Mouse (Mus musculus) retina, postnatal 1 day (tissue): ENCODE data around the gene Arhgef16.

Source experiments
- DNase-seq: peaks from one replicate; pipeline ENCODE4 v3.0.0-alpha.2; 2012

The Arhgef16 gene

DNA sequence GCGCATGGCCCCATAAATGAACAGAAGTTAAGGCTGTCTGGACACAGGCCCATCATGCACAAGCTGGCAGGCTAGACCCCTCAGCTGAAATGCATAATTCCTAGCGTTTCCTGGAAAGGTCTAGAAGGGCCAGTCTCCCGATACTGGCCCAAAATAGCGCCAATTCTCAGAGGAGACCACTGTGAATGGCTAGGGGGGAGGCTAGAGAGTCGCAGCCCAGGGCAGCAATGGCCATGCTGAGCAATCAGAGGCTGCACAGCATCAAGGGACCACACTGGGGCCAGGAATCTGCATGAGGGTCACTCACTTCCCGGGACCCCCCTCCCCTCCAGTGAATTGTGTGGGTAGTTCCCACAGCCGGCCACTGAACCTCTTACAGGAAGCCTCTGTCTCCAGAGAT, 17.8 kb downstream of the Arhgef16 start:
- DNase-seq = no peak

DNA sequence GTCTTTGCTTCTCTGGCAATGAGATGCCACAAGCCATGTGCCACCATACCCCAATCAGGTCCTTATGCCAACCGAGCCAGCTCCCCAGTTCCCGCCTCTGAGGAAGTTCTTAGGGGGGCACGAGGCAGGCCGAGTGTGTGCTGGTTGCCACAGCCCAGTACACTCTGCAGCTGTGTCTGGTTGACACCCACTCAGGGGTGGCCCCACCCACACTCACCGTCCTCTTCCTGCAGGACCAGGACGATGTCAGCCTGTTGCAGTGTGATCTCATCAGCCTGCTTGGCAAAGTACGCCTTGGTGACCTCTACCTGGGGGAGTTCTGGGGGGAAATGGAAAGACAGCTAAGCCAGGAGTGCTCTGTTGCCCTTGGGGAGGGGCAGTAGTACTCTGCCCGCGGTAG, 22.0 kb downstream of the Arhgef16 start:
- DNase-seq = no peak

DNA sequence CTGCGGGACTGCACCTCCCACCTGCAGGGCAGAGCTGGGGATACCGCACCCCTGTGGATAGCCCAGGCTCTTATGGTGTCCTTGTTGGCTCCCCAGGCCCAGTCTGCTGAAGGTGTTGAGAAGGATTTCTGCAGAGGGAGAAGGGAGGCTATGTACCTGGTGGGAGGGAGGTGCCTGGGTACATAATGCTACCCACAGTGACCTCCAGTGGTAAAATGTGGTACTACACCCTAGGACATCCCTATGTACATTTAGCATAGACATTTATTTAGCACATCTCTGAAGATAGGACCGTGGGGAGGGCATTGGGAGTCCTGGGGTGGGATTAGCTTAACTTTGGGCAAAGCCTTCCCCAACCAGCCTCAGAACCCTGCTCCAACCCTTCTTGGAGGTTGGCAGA, 28.5 kb downstream of the Arhgef16 start:
- DNase-seq = peak; percentile 75

DNA sequence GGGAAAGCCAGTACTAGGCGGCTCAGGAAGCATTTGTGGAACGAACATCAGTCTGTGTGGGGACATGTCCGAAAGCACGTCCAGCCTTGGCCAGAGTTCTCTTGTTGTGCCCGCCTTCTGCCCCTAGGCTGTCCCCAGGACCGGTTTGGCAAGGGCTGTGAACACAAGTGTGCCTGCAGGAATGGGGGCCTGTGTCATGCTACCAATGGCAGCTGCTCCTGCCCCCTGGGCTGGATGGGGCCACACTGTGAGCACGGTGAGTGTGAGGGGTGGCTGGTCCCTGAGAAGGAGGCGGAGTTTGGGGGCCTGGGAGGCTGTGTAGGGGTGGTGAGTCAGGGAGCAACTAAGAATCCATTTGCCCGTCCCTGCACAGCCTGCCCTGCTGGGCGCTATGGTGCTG, 32.0 kb downstream of the Arhgef16 start:
- no peak for DNase-seq

DNA sequence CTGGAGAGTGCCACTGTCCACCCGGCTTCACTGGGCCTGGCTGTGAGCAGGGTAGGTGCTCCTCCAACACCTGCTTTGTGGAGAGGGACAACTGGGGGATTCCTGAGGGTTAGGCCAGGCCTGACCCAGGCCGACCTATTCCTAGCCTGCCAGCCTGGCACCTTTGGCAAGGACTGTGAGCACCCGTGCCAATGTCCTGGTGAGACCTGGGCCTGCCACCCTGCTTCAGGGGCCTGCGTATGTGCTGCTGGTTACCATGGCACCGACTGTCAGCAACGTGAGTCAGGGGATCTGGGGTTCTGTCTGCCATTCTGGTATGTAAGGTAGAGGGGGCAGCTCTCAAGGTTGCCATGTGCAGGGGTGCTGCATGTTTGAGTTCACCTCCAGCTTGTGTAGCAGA, 34.0 kb downstream of the Arhgef16 start:
- no peak for DNase-seq

DNA sequence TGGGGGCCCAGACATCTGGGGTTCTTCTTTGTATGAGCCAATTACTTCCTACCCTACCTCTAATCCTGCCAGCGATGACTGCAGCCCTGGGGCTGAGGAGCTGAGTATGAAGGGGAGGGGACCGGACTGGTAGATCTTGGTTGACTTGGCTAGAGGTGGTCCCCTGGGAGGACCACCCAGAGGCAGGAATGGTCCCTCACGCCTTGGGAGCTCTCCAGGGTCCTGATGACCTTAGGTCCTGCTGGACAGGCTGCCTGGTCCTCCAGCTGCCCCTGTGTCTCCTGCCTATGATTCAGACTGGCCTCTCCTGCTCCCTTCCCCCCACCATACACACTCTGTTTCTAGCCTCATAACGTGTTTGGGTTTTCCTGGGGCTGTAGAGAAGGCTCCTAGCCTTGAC, 39.4 kb downstream of the Arhgef16 start:
- peak; percentile 34 for DNase-seq

DNA sequence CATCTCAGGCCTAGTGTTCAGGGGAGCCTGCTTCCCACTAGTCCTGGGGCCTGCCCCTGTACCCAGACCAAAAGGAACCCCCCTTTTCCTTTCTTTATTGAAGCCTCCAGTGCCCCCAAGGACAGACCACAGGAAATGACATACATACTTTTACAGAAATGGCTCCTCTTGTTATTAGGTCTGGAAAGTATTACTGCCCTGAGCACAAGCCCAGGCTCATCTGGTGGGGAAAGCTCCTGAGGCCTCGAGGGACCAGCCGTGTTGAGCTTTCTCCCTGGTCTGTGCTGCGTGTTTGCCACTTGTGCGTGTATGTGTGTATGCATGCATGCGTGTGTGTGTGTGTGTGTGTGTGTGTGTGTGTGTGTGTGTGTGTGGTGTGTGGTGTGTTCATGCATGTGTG, 40.7 kb downstream of the Arhgef16 start:
- DNase-seq = no peak

DNA sequence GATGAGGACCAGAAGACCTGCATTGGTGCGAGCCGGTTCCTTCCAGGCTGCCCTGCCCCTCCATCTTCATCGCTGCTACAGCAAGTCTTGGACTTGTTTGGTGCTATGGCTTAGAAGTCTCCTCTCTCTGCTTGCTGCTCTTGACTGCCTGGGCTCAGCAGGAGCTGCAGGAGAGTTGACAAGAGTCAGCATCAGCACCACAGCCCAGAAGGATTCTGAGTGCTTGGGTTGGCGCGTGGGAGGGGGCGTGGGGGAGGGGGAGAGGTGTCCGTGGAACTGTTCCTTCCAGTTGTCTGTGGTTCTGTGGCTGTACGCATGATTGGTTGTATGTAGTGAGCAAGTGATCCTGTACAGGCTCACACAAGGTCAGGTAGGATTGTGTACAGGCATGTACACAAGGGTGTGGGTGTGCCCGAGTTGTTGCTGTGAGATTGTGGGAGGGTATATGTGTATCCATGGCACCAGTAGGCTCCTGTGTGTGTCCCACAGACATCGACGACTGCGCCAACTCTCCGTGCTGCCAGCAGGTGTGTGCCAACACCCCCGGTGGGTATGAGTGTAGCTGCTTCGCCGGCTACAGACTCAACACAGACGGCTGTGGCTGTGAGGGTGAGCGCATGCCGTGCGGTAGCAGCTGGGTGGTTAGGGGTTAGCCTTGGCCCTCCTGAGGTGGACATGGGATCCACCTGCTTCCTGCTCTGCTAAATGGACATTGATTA, 48.8 kb downstream of the Arhgef16 start:
- no peak for DNase-seq

DNA sequence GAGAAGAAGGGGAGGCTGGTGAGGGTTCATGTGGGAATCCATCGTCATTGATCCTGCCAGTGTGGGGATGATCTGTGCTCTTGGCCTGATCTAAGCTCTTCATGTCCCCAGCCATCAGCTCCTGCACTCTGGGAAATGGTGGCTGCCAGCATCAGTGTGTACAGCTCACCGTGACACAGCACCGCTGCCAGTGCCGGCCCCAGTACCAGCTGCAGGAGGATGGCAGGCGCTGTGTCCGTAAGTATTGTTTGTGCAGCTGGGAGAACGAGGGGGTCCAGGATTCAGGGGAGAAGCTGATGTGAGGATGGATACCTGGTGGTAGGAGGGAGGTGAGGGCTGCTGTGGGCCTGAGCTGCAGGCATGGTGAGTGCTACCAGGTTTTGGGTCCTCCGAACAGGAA, 52.2 kb downstream of the Arhgef16 start:
- DNase-seq = no peak

DNA sequence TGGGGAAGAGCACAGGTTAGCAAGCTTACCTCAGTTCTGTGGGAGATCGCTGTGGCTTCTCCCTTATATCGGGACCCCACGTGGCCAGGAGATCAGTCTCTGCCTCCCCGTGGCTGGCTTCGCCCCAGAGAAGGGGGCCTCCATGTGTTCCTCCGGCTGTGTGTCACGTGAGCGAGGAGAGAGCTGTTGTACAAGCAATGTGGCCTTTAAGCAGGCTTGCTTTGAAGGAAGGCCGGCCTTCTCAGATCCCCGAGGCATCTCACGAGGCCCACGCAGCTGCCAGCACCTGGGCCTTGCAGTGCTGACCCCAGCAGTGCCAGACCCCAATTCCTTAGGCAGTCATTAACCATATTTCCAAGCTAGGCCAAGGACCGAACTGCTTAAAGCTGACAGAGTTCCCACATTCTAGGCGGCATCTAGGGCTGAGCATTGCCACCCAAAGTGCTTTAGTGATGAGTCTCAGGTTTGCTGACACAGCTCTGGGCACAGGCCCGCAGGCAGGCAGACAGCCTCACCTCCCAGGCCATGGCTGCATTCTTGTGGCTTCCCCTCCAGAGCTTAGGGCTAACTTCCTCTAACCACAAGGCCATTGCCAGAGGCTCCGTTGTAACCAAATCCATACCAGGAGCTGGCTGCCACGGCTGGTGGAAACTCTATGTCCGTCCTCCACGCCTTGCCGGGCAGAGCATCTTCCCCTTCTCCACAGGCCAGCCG, 53.2 kb downstream of the Arhgef16 start:
- DNase-seq = no peak

DNA sequence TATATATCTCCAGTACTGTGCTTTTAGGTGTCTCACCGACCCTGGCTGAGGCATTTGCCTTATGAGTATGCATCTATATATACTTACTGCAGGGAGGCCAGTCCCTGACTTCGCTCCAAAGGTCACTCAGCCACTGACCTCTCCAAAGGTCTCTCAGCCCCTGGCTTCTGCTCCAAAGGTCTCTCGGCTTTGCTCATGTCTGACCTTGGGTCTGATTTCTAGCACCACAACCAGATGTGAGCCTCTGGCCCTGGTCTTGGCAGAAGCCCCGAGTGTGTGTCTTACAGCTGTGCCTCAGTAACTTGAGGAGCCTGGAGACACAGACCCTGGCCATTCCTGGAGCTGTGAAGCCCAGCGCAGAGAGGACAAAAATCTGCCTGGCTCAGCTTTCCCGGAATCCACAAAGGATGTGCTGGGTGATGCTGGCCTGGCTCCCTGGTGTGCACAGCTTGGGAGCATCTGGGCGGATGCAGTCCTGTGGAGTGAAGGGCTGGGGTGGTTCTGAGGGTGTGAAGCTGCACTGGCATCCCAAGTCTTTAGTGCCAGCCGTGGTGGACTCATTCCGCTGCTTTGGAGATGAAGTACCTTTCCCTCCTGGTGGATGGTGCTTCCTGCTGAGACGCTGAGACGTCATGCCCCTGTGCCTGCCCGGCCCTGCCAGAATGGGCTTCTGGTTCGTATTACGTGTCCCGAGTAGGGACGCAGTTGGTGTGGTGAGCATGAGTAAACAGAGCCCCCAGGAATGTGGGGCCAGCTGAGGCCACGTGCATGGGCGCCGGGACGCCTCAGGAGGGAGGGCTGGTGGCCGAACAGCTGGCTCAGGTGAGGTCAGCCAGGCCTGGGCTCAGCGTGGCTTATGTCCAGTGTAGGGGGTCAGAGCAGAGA, 54.0 kb downstream of the Arhgef16 start:
- DNase-seq = no peak

DNA sequence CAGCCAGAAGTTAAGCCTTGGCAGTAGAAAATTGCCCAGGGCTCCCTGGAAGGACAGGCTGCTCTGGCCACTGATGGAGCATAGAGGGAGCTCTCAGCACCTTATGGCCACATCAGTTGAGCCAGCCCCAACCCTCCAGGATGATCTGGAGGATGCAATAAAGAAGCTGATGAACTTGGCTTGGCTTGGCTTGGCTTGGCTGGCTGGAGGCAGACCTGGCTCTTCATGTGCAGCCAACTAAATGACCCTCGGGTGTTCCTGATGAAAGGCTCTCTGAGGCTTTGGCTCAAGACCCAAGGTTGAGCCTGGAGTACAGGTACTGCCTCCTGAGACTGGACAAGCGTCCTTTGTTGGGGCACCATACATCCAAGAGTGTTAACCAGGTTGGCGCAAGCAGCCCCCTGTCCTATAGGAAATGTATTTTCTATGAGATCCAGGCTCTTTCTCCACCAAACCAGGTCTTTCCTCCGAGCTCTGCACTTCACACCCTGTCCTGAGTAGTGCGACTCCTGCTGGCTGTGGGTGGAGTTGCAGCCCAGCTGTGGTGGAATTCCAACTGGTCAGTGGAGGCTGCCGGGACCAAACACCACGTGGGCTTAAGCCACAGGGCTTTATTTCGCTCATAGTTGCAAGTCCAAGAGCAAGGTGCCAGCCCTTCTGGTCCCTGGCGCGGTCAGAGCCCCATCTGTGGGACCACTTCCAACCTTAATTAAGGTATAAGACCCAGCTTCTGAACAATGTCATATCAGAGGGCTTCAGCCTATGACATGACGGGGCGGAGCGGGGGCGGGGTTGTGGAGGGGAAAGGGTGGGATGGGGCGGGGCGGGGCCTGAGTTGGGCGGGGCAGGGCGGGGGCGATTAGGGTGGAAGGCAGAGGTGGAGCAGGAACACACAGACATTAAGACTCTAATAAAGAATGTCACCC, 55.1 kb downstream of the Arhgef16 start:
- peak; percentile 90 for DNase-seq

DNA sequence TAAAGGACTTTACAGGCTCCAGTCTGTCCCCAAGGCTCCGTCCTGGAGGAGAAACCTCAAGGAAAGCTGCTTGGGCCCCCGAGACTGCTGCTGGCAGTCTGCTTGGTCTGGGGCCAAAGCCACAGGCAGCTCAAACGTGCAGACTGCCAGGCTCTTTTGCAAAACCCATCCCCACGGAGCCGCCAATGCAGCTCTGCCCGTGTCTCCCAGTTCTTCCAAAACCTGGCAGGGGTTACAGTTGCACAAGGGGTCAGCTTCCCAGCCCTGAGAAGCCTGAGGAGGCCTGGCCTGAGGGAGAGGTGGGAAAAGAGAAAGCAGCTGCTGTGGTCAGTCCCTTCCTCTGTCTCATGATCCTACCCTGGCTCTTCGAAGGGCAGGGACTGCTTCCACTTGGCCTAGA, 56.1 kb downstream of the Arhgef16 start:
- no peak for DNase-seq

DNA sequence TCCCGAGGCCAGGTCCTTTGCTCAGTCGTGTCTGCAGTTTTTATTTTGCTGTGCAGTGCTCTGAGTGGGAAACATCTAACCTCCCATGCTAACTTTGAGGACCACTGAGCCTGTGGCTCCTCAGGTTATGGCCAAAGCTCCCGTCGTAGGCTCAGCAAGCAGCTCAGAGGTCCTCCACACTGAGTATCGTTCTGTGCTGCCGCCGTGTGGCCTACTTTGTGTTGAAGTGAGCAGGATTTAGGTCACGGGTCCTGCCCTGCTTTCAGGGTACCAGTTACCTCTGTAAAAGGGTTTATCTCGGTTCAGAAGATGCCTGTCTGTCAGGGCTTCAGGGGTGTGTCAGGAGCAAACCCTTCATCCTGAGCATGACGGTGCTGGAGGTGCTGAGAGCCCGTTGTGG, 60.9 kb downstream of the Arhgef16 start:
- DNase-seq = peak; percentile 64

DNA sequence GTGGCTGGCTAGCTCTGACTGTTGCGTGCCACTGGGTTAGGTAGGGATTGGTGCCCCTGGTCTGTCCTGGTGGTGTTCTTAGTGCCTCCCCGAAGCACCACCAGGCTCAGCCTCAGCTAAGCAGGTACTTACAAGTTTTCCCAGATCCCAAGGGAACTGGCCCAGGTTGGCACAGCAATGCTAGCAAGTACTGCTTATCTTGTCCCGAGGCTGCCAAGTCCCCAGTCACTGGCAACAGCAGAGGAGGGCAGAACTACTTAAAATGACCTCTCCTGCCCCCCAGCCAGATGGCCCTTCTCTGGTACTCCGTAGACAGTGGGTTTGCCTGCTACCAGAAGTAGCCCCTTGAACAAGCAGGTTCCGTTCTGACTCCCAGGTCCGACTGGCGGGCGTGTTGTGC, 62.3 kb downstream of the Arhgef16 start:
- no peak for DNase-seq

DNA sequence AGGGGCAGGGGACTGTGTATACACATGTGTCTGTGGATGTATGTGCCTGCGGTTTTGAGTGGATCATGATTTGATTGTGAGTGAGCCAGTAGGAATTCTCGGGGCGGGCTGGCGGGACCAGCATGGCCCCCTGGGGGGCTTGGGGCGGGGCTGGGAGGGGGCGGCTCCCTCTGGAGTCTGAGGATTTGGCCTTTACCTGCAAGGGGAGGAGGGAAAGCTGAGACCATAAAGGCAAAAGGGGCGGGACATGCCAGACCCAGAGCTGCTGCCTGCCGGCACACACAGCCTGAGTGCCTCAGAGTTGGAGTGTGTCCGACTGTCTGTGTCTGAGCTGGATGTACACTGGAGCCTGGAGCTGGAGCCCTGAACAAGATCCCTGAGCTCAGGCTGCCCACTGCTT, 64.2 kb downstream of the Arhgef16 start:
- DNase-seq = peak; percentile 42

DNA sequence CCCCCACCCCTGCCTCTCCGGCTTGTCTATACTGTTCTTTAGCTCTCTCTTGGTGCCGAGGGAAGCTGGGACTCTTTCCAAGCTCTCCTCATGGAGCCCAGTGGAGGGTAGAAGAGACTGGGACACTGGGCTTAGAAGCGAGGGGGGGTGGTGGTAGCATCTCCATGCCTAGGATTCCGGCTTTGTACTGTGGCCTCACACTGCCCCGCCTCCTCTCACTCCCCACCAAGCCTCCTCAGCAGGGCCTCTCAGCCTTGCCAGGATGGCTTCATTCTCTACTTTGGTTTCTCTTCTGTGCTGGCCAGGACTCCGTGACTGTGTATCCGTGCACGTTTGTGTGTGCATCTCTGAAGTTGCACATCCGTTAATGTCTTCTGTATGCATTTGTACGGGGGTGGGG, 64.6 kb downstream of the Arhgef16 start:
- peak; percentile 41 for DNase-seq

DNA sequence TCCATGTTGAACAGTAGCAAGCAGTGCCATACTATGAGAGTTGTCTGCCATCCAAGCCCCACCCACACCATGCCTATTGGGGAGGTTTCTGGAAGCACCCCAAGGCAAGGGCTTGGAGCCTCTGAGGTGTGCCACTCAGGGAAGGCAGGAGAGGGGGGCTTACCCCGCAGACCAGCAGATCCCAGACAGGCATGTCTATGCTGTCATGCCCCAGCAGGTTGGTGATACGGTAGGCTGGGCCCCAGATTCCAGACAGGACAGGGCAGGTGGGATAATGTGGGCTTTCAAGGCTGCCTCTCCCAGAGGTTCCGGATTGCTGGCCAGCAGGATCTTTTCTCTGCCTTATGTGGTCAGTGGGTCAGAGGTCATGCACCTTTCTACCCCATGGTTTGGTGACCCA, 65.5 kb downstream of the Arhgef16 start:
- DNase-seq = no peak

DNA sequence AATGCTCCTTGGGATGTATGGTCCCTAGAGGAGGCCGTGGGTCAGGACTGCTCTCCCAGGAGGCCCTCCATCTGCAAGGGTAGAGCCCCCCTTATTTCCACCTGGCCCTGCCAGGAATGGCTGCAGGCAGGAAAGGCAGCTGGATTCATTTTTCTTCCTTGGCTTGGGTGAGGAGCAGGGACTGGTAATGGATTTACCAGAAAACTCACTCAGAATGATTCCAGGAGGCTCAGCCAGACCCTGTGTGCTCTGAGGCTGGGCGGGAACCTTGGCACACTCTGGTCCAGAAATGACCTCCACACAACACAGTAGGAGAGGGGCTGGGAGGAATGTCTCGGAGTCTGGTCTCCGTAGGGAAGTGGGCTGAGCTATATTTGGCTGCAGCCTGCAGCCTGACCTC, 69.2 kb downstream of the Arhgef16 start:
- no peak for DNase-seq

DNA sequence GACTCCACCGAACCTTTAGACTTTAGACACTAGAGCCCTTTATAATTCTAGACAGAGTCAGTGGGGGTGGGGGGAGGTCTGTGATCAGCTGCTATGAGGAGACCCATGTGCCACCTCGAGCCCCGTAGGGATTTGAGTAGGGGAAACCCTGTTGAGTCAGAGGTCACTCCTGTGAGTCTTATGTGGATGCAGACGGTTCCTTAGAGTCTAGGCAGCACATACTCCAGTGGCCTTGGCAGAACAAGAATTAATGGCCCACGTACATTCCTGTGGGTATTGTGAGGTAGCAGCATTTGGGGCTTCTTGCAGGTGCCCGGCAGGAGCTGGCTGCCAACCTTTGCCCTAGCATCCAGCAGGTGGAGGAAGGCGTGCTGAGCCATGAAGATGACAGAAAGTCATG, 70.1 kb downstream of the Arhgef16 start:
- DNase-seq = no peak

DNA sequence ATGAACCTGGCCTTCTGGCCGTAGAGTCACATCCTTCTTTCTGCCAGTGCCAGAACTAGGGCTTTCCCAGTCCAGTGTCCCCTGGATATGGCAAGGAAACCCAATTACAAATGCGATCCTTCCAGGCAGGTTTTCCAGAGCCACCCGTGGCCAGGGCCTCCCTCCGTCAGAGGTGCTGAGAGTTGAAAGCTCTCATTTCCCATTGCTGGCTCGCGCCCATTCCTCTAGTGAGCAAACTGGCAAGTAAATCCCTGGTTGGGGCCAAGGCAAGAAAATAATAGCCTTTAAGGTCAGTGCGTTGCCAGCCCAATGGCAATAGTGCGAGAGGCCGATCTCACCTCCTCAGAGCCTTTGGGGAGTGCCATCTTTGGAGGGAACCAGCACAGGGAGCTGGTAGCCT, 71.9 kb downstream of the Arhgef16 start:
- no peak for DNase-seq
